Mouse (Mus musculus) liver, embryonic 11.5 days (tissue): Measurements from ENCODE around the gene Pcp4l1. TPM values are rescaled to one million over a fixed set of nuclear protein-coding genes. Genes with fewer than 3 reads are reported as not detected.

Experiments
- ATAC-seq: fragments of 200-750 bp; cut with Nextera tagmentation; replicated peaks from 2 replicates; pipeline ENCODE4 v1.8.0; 2017; ENCODE audit warnings: moderate number of reproducible peaks, mild to moderate bottlenecking, moderate TSS enrichment, moderate library complexity; ENCODE audit not compliant: low FRiP score
- DNase-seq: peaks from one replicate; pipeline ENCODE4 v3.0.0-alpha.2; 2017; ENCODE audit warnings: low spot score
- H3K27ac ChIP-seq: fragments of 300-500 bp; sonication (generic); 2 replicates; pipeline ENCODE4 v1.5.1; 2014; ENCODE audit warnings: mild to moderate bottlenecking, low read depth, low read length, control low read depth
- H3K27me3 ChIP-seq: fragments of 300-500 bp; sonication (generic); replicated peaks from 2 replicates; pipeline ENCODE4 v1.6.1; 2014; ENCODE audit warnings: low read length, mixed read lengths; ENCODE audit not compliant: control insufficient read depth, insufficient read depth
- H3K36me3 ChIP-seq: fragments of 300-500 bp; sonication (generic); 2 replicates; pipeline ENCODE4 v1.6.1; 2014; ENCODE audit warnings: mild to moderate bottlenecking, low read length, moderate library complexity, mixed read lengths; ENCODE audit not compliant: control insufficient read depth, insufficient read depth
- H3K4me1 ChIP-seq: fragments of 300-500 bp; sonication (generic); replicated peaks from 2 replicates; pipeline ENCODE4 v1.6.1; 2014; ENCODE audit warnings: low read length, mixed read lengths; ENCODE audit not compliant: control insufficient read depth, insufficient read depth
- H3K4me2 ChIP-seq: fragments of 300-500 bp; sonication (generic); 2 replicates; pipeline ENCODE4 v1.6.1; 2014; ENCODE audit warnings: mild to moderate bottlenecking, control low read depth, moderate library complexity
- H3K4me3 ChIP-seq: fragments of 300-500 bp; sonication (generic); 2 replicates; pipeline ENCODE4 v1.5.1; 2014; ENCODE audit warnings: low read depth, low read length, control low read depth
- H3K9ac ChIP-seq: fragments of 300-500 bp; sonication (generic); 2 replicates; pipeline ENCODE4 v1.6.1; 2014; ENCODE audit warnings: low read depth, low read length, control low read depth
- H3K9me3 ChIP-seq: fragments of 300-500 bp; sonication (generic); 2 replicates; pipeline ENCODE4 v1.6.1; 2016; ENCODE audit warnings: low read length, inconsistent platforms, mixed read lengths; ENCODE audit not compliant: control insufficient read depth
- WGBS: fragments of 180-500 bp; shearing (Covaris S2); extraction: QIAGEN DNeasy Blood & Tissue Kit; methylation state at CpG from one replicate; pipeline ENCODE4 v1.1.7; 2014; 5-methylcytosine and 5-hydroxymethylcytosine counted together
- polyA plus RNA-seq: library from polyadenylated mRNA; unstranded; fragments of >200 nt; fragmentation: Nextera tagmentation; extraction: Ambion mirVana; gene quantifications from 2 replicates; pipeline ENCODE4 v1.2.1, GENCODE M21; 2014

The Pcp4l1 gene
- polyA plus RNA-seq, 1 experiment from 2014 or later, result 1.9 TPM

DNA sequence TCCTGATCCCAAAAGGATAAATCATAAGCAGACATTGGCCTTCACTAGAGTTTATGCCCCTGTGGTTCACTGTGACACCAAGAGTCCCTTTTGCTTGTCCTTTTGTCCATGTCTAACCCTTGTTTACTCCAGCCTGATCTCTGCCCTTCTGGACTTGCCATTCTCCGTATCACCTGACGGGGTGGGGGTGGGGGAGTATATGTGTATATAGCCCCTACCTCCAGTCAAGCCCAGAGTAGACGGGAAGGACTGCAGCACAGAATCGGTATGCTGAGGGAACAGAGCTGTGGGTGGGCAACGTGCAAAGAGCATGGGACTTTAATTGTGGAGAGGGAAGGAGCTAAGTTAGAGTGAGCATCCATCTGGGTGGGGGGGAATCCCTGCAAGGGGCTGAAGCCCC lies 28.8 kb upstream of the Pcp4l1 start, which contains the start of gene Apoa2:
Gene Apoa2 (plus strand): TSS at position 198 of the 400 bp plus-strand sequence.
- Histone ChIP-seq H3K4me1 (peaks cover 10% of the 10 kb centered on the region), H3K4me2 (peak within 1 kb of the TSS; percentile 49), H3K4me3 (peak within 1 kb of the TSS; percentile 41), H3K9ac (peak within 1 kb of the TSS; percentile 61), H3K27me3 (no peaks in the 10 kb centered on the region), H3K9me3 (no peaks in the 10 kb centered on the region), H3K27ac (peak within 1 kb of the TSS; percentile 88), H3K36me3 (no peaks in the 10 kb centered on the region)
- ATAC-seq (no peak), DNase-seq (no peak)
- 69% methylated on average over 5 of the region's 5 CpGs for WGBS

DNA sequence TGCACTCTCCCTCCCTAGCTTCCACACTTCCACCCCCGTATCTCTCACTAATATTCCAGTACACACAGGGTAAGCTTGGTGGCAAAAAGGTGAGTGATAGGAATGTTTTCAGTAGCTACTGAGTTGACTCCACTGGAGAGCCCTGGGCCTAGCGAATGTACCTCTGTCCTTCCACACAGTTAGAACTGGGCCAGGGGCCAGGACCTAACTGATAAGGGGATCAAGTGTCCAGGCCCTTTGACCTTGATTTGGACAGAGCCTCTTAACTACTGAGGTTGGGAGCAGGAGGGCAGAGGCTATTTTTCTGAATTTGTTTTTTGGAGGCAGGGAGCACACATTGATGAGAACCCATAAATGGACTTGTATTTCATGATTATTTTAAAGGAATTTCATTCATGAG lies 27.7 kb upstream of the Pcp4l1 start:
- DNase-seq (no peak), ATAC-seq (no peak)
- no peak overlapping the region; the same call in 1 of the 2 replicates for H3K4me2 ChIP-seq
- peak overlapping the region; percentile 88 for H3K27ac ChIP-seq
- no peaks in the 10 kb centered on the region for H3K27me3 ChIP-seq
- H3K9me3 ChIP-seq, result no peaks in the 10 kb centered on the region
- H3K36me3 ChIP-seq, result no peaks in the 10 kb centered on the region
- H3K4me1 ChIP-seq, result peaks cover 10% of the 10 kb centered on the region
- no peak overlapping the region for H3K9ac ChIP-seq
- no peak overlapping the region for H3K4me3 ChIP-seq
- 64% methylated on average over 2 of the region's 2 CpGs for WGBS

DNA sequence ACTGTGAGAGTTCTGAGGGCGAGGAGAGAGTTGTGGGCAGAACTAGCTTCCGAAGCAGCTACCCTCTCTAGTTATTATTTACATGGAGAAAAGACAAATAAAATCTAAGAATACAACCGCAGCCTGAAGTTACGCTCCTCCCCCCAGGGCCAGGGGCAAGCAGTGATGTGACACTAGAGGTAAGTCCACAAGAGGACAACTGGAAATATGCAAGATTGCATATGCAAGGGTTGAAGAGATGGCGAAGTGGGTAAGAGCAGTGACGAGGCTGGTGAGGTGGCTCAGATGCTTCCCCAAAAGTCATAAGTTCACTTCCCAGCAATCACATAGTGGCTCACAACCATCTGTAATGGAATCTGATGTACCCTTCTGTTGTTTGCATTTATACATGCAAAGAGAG lies 27.1 kb upstream of the Pcp4l1 start:
- Histone ChIP-seq H3K9me3 (no peaks in the 10 kb centered on the region), H3K9ac (peak overlapping the region; percentile 71), H3K27me3 (no peaks in the 10 kb centered on the region), H3K36me3 (no peaks in the 10 kb centered on the region), H3K4me3 (peak overlapping the region; percentile 68), H3K4me2 (peak overlapping the region; percentile 90), H3K4me1 (peaks cover 10% of the 10 kb centered on the region), H3K27ac (peak overlapping the region; percentile 88)
- ATAC-seq (no peak), DNase-seq (no peak)
- 75% methylated on average over 6 of the region's 6 CpGs for WGBS

DNA sequence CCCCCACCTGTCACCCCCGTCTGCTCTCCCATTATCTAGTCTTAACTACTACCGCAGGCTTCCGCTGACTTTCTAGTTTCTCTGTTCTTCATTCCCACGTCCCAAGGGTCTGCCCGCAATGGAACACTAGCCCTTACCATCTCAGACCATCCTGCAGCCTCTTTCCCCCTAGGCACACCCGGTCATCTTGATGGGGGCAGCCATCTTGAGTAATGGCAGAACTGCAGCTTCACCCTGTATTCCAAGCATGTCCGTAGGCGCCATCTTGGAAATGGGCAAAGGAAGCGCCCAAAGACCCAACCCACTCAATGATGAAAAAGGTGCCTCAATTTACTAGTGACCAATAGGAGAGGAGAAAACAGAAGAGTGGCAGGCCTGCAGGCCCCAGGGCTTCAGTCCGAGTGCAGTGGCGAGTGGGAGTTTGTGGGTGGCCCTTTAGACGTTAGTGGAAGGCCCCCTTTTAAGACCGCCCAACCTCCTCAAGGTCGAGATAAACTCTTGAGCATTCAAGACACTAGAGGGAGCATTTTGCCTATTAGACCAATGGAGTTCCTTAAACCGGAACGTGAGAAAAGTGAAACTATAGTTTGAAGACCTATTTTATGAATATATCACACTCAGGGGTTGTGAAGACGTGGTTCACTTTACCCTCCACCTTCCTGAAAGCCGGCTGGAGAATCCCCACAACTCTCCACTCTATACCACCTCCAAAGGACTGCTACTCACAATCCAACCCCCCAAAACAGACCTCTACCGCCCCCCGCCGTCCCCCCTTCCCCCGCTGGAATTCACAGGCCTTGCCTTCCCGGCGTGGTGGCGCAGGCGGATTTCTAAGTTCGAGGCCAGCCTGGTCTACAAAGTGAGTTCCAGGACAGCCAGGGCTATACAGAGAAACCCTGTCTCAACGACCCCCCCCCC lies 26.4 kb upstream of the Pcp4l1 start, which contains the start of gene Tomm40l:
Gene Tomm40l (minus strand): TSS at position 277 of the 918 bp plus-strand sequence.
- Histone ChIP-seq H3K36me3 (no peaks in the 10 kb centered on the region), H3K27ac (peak within 1 kb of the TSS; percentile 88), H3K4me3 (peak within 1 kb of the TSS; percentile 68), H3K4me1 (peaks cover 10% of the 10 kb centered on the region), H3K4me2 (peak within 1 kb of the TSS; percentile 90), H3K27me3 (no peaks in the 10 kb centered on the region), H3K9me3 (no peaks in the 10 kb centered on the region), H3K9ac (peak within 1 kb of the TSS; percentile 71)
- DNase-seq (peak; percentile 84), ATAC-seq (peak; percentile 96)
- WGBS, result 2% methylated on average over 28 of the region's 28 CpGs

DNA sequence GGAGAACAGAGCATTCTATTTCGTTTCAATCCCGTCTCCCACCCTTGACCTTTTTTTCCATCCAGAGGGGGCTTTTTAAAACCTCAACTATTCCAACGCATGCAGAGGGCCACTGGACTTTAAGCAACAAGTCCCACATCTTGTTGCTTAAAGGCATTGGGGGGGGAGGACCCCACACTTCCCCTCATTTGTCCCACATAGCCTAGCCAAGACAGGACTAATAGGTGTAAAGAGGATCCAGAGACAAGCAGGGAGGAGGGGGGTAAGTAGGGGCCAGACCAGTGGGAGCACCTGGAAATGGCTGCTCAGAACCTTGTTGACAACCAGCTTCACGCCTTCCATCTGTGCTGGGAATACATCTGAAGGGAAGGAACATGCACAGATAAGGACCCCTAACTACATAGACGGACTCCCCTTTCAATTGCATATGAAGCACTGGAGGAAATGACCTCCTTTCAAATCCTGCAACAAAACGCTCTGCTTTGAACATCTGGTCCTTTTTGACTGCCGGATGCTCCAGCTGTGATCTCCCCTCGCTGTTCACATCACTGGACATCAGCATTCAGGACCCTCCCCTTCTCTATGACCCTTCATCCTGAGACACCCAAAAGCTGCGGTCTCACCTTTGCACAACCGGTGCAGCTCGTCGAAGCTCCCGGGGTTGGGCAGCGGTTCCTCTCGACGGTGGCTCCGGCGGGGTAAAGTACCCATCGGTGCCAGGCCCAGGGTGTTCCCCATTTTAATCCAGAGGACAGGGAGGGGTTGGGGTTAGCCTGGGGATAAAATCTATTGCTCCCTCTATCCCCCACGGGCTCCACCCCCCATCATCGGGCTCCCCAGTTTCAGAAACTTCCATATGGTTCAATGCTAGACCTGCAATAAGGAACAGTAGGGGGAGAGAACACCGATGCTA lies 25.5 kb upstream of the Pcp4l1 start:
- H3K27ac ChIP-seq, result peak overlapping the region; percentile 28
- no peaks in the 10 kb centered on the region for H3K27me3 ChIP-seq
- peaks cover 10% of the 10 kb centered on the region for H3K4me1 ChIP-seq
- no peak for DNase-seq
- ATAC-seq, result no peak
- H3K9me3 ChIP-seq, result no peaks in the 10 kb centered on the region
- 6% methylated on average over 22 of the region's 22 CpGs for WGBS
- H3K36me3 ChIP-seq, result no peaks in the 10 kb centered on the region
- peak overlapping the region; percentile 90 for H3K4me2 ChIP-seq
- H3K4me3 ChIP-seq, result peak overlapping the region; percentile 68
- peak overlapping the region; percentile 68 for H3K9ac ChIP-seq

DNA sequence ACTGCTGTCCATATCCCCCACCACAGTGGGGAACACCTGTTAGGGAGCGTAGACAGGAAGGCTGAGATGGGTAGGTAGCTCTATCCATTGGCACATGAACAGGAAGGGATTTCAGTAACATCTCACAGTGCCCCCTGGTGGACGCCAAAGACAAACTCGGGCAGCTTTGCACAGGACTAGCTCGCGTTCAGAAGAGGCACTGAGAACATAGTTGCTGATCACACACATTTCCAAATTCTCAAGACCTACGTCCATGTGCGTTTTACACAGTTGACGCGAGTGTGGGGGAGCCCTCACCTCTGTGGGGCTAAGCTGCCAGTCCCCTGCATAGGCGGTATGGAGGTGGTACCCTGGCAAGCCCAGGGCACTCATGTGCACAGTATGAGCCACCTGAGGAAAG lies 24.8 kb upstream of the Pcp4l1 start:
- H3K9ac ChIP-seq, result peak overlapping the region; percentile 68; the same call in 1 of the 2 replicates
- DNase-seq (peak; percentile 80), ATAC-seq (no peak; the same call in 1 of the 2 replicates)
- no peaks in the 10 kb centered on the region for H3K9me3 ChIP-seq
- H3K4me2 ChIP-seq, result peak overlapping the region; percentile 90
- H3K4me1 ChIP-seq, result peaks cover 10% of the 10 kb centered on the region
- peak overlapping the region; percentile 68 for H3K4me3 ChIP-seq
- 12% methylated on average over 10 of the region's 10 CpGs for WGBS
- peak overlapping the region; percentile 28 for H3K27ac ChIP-seq
- H3K36me3 ChIP-seq, result no peaks in the 10 kb centered on the region
- H3K27me3 ChIP-seq, result no peaks in the 10 kb centered on the region

DNA sequence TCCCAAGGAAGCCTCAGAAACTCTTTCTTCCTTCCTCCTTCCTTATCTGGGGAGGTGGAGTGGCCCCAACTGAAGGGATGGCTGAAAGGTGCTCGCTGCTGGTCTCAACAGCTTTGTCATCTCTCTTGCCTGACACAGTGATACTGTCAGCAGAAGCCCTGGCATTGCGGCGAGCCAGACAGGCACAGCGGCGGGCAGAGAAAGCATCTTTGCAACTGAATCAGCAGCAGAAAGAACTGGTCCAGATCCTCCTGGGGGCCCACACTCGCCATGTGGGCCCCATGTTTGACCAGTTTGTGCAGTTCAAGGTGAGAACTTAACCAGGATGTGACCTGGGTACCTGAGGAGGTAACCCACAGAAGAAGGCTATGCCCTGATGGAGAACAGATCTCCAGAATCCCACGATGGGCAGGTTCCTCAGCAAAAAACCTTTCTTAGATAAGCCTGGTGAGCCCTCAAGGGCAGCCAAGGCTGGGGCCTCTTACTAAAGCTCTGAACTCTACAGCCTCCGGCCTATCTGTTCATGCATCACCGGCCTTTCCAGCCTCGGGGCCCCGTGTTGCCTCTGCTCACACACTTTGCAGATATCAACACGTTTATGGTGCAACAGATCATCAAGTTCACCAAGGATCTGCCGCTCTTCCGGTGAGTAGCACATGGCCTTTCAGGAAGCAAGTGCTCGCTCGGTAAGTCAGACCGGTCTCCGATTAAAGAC lies 20.3 kb upstream of the Pcp4l1 start:
- DNase-seq (no peak), ATAC-seq (no peak)
- Histone ChIP-seq H3K4me1 (peaks cover 6% of the 10 kb centered on the region), H3K4me3 (no peak overlapping the region), H3K4me2 (no peak overlapping the region), H3K27me3 (0 out of 2 replicates have a peak, but pooled peaks cover 2% of the 10 kb centered on the region), H3K27ac (no peak overlapping the region), H3K36me3 (no peaks in the 10 kb centered on the region), H3K9me3 (no peaks in the 10 kb centered on the region), H3K9ac (no peak overlapping the region)
- WGBS, result 73% methylated on average over 18 of the region's 18 CpGs
